Mouse (Mus musculus): ENCODE results near the gene Wnt3. TPM values are rescaled to one million over a fixed set of nuclear protein-coding genes. Genes with fewer than 3 reads are reported as not detected.
A peak's percentile ranks its signal among the peaks of the same experiment; 100 is the strongest.

Gene Wnt3
- 8.0 TPM in 2 replicates for polyA plus RNA-seq (2014; fragmentation: Nextera tagmentation; extraction: Ambion mirVana)

DNA sequence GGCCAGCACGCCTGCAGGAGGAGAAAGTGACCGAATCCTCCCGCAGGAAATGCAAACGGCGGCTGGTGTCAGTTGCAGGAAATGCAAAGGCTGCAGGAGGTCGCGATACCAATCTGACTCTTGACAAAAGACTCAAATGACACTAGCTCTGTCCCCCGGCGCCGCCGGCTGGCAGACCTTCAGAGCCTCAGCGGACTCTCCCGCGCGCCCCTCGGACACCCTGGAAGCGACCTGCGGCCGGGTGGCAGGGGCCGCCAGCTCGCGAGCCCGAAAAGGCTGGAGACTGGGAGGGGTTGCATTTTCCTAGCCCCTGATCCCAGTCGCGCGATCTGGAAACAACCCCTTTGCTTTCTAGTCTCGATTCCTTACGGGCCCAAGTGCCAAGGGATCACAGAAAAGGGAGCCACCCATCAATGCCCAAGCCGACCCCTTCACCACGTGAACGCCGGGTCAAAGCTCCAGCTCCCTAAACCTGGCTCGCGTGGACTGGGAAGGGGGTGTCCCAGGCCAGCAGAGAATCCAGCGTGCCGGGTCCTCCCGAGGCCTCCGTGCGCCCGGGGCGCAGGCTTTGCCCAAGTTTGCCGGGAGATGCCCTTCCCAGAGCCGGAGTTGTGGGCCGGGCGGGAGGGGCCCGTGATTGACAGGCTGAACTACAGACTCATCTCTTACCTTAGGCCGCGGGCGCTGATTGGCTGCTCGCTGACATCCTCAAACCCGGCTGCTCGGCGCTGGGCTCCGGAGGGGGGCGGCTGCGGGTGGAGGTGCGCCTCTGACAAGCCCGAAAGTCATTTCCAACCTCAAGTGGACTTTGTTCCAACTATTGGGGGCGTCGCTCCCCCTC is at the start of gene Wnt3:
Gene Wnt3, plus strand, starts transcription at position 764 of the 841 bp plus-strand sequence.
- DNase-seq (ENCODE audit: low spot score) = peak; percentile 65
- Histone ChIP-seq H3K4me1 (ENCODE audit: control insufficient read depth, insufficient read depth, low read length) (peaks cover 20% of the 10 kb centered on the region), H3K9ac (ENCODE audit: low read length) (peak within 1 kb of the TSS; percentile 54), H3K9me3 (ENCODE audit: control insufficient read depth, low read length) (no peaks in the 10 kb centered on the region), H3K4me2 (ENCODE audit: low read depth) (peak within 1 kb of the TSS; percentile 75), H3K27me3 (ENCODE audit: control insufficient read depth, insufficient read depth, low read length) (peaks cover 66% of the 10 kb centered on the region), H3K27ac (ENCODE audit: low read depth, low read length) (no peak within 1 kb of the TSS), H3K4me3 (ENCODE audit: low read depth, low read length) (peak within 1 kb of the TSS; percentile 32), H3K36me3 (ENCODE audit: control insufficient read depth, insufficient read depth, low read length) (no peaks in the 10 kb centered on the region)
- peak; percentile 81 for ATAC-seq (ENCODE audit: insufficient read depth, low FRiP score, low TSS enrichment)
- WGBS = under 1% methylated on average over 60 of the region's 60 CpGs

DNA sequence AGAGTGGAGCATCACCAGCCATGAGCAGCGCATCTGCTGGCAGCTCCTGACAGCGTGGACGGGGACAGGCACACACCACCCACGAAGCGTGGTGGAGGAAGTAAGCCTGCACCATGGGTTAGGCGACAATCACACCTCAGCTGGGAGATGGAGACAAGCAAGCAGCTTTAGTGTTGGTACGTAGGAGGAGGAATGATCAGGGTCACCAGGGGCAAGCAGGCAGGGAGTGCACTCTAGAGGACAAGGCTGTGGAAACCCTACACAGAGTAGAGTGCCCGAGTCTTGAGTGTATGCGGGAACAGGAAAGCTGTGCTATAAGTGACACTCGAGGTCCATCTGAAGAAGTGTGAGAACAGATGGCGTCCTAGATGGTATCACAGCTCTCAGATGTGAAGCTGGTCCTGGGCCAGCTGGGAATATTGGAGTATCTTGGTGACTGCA is 49.6 kb upstream of the Wnt3 start:
- H3K27me3 ChIP-seq (ENCODE audit: control insufficient read depth, insufficient read depth, low read length) = no peaks in the 10 kb centered on the region
- 70% methylated on average over 11 of the region's 11 CpGs for WGBS
- H3K9me3 ChIP-seq (ENCODE audit: control insufficient read depth, low read length) = no peaks in the 10 kb centered on the region
- no peak overlapping the region for H3K4me3 ChIP-seq (ENCODE audit: low read depth, low read length)
- H3K36me3 ChIP-seq (ENCODE audit: control insufficient read depth, insufficient read depth, low read length) = no peaks in the 10 kb centered on the region
- H3K27ac ChIP-seq (ENCODE audit: low read depth, low read length) = no peak overlapping the region
- no peak overlapping the region for H3K9ac ChIP-seq (ENCODE audit: low read length)
- no peak overlapping the region for H3K4me2 ChIP-seq (ENCODE audit: low read depth)
- ATAC-seq (ENCODE audit: insufficient read depth, low FRiP score, low TSS enrichment) (no peak), DNase-seq (ENCODE audit: low spot score) (no peak)
- H3K4me1 ChIP-seq (ENCODE audit: control insufficient read depth, insufficient read depth, low read length) = no peaks in the 10 kb centered on the region

DNA sequence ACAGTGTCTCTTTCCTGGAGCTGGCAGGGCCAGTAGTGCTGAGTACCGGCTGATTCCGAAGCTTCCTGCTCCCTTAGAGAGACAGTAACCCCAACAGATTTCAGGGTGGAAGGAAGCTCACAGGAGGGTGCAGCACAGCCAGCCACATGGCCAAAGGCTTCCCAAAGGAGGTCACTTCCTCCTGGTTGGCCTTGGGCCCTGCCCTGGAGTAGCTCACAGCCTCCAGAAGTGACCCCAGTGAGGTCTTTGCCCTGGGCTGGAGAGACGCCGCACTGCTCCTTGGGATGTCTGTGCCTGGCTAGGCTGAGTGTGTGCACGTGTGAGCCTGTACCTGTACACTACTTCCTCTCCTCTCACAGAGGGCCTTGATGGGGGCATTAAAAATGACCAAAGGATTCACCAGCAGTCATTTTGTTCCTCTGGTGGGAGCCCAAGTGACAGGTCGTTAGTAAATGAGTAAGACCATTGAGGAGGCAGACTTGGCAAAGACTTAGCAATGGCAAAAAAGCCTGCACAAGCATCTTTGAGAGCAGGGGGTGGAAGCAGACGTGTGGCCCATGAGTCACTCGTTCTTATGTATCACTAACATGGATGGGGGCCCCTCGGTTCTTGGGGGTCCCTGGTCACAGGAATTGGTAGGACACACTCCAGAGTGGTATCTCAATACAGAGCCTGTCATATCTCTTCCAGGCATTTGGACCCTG is 44.5 kb upstream of the Wnt3 start:
- no peak overlapping the region for H3K4me3 ChIP-seq (ENCODE audit: low read depth, low read length)
- no peaks in the 10 kb centered on the region for H3K4me1 ChIP-seq (ENCODE audit: control insufficient read depth, insufficient read depth, low read length)
- 0 out of 2 replicates have a peak, but pooled peaks cover 4% of the 10 kb centered on the region for H3K27me3 ChIP-seq (ENCODE audit: control insufficient read depth, insufficient read depth, low read length)
- ATAC-seq (ENCODE audit: insufficient read depth, low FRiP score, low TSS enrichment) (no peak), DNase-seq (ENCODE audit: low spot score) (no peak)
- H3K36me3 ChIP-seq (ENCODE audit: control insufficient read depth, insufficient read depth, low read length) = no peaks in the 10 kb centered on the region
- no peak overlapping the region for H3K4me2 ChIP-seq (ENCODE audit: low read depth)
- no peaks in the 10 kb centered on the region for H3K9me3 ChIP-seq (ENCODE audit: control insufficient read depth, low read length)
- H3K27ac ChIP-seq (ENCODE audit: low read depth, low read length) = no peak overlapping the region
- no peak overlapping the region for H3K9ac ChIP-seq (ENCODE audit: low read length)
- 74% methylated on average over 9 of the region's 9 CpGs for WGBS

DNA sequence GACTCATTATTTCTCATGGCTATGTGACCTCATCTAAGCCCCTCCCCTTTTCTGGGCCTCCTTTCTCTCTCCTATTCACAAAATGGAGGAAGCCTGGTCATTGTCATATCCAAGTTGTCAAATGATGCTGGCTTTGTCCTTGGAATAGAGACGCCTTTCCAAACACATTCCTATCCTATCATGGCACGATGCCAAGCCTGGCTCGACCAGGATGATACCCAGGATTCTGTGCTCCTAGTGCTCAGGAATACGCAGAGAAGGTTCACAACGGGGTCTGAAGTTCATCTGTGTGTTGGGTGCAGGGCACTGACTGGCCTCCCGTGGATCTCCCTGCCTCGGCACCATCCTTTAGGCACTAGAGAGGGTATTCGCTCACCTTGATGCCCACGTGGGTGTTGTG is 42.4 kb upstream of the Wnt3 start:
- H3K4me2 ChIP-seq (ENCODE audit: low read depth) = no peak overlapping the region
- 92% methylated on average over 9 of the region's 9 CpGs for WGBS
- no peak overlapping the region for H3K9ac ChIP-seq (ENCODE audit: low read length)
- H3K27me3 ChIP-seq (ENCODE audit: control insufficient read depth, insufficient read depth, low read length) = 0 out of 2 replicates have a peak, but pooled peaks cover 4% of the 10 kb centered on the region
- H3K27ac ChIP-seq (ENCODE audit: low read depth, low read length) = no peak overlapping the region
- DNase-seq (ENCODE audit: low spot score) = no peak
- no peak for ATAC-seq (ENCODE audit: insufficient read depth, low FRiP score, low TSS enrichment)
- no peaks in the 10 kb centered on the region for H3K9me3 ChIP-seq (ENCODE audit: control insufficient read depth, low read length)
- H3K4me1 ChIP-seq (ENCODE audit: control insufficient read depth, insufficient read depth, low read length) = no peaks in the 10 kb centered on the region
- no peak overlapping the region for H3K4me3 ChIP-seq (ENCODE audit: low read depth, low read length)
- H3K36me3 ChIP-seq (ENCODE audit: control insufficient read depth, insufficient read depth, low read length) = no peaks in the 10 kb centered on the region

DNA sequence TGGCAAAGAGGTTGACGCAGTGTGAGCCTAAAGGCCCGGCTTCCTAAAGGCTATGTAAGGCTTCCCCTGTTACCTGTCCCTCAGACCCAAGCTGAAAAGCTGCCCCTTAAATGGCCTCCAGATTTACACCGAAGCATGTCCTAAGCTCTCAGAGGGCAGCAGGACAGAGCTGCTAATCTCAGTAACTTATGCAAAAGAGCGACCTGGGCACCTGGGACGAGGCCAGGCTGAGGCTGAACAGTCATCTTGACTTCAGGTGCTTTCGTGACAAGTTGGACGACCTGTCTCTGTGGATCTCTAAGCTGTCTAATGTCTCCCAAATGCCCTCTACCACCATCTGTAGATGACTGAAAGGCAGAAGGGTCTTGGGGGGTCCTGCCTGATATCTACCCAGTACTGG is 41.6 kb upstream of the Wnt3 start:
- no peaks in the 10 kb centered on the region for H3K9me3 ChIP-seq (ENCODE audit: control insufficient read depth, low read length)
- no peak overlapping the region for H3K9ac ChIP-seq (ENCODE audit: low read length)
- no peak overlapping the region for H3K27ac ChIP-seq (ENCODE audit: low read depth, low read length)
- H3K36me3 ChIP-seq (ENCODE audit: control insufficient read depth, insufficient read depth, low read length) = no peaks in the 10 kb centered on the region
- no peak overlapping the region for H3K4me3 ChIP-seq (ENCODE audit: low read depth, low read length)
- WGBS = 88% methylated on average over 7 of the region's 7 CpGs
- H3K27me3 ChIP-seq (ENCODE audit: control insufficient read depth, insufficient read depth, low read length) = 0 out of 2 replicates have a peak, but pooled peaks cover 4% of the 10 kb centered on the region
- H3K4me1 ChIP-seq (ENCODE audit: control insufficient read depth, insufficient read depth, low read length) = no peaks in the 10 kb centered on the region
- ATAC-seq (ENCODE audit: insufficient read depth, low FRiP score, low TSS enrichment) (no peak), DNase-seq (ENCODE audit: low spot score) (no peak)
- no peak overlapping the region for H3K4me2 ChIP-seq (ENCODE audit: low read depth)

DNA sequence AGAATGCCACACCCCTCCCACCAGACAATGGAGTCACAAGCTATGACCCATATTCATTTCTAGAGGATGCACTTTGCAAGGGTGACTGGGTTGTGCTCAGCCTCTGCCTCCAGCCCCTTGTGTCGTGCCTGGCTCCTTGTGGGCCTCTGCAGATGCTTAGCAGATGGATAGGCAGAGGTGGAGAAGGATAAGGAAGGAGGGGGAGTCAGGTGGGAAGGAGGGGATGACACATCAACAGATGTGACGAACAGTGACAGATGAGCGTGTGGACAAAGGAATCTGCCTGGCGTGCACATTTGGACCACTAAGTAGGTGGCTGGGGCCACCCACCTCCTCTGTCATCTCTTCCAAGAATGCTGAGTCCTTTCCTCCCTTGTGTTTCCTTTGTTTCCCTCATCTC is 40.9 kb upstream of the Wnt3 start:
- no peaks in the 10 kb centered on the region for H3K9me3 ChIP-seq (ENCODE audit: control insufficient read depth, low read length)
- H3K4me3 ChIP-seq (ENCODE audit: low read depth, low read length) = no peak overlapping the region
- H3K4me1 ChIP-seq (ENCODE audit: control insufficient read depth, insufficient read depth, low read length) = no peaks in the 10 kb centered on the region
- no peak for DNase-seq (ENCODE audit: low spot score)
- H3K36me3 ChIP-seq (ENCODE audit: control insufficient read depth, insufficient read depth, low read length) = no peaks in the 10 kb centered on the region
- H3K9ac ChIP-seq (ENCODE audit: low read length) = no peak overlapping the region
- whole genome bisulfite sequencing = 71% methylated on average over 4 of the region's 4 CpGs
- no peak overlapping the region for H3K27ac ChIP-seq (ENCODE audit: low read depth, low read length)
- H3K4me2 ChIP-seq (ENCODE audit: low read depth) = no peak overlapping the region
- H3K27me3 ChIP-seq (ENCODE audit: control insufficient read depth, insufficient read depth, low read length) = 0 out of 2 replicates have a peak, but pooled peaks cover 4% of the 10 kb centered on the region
- no peak for ATAC-seq (ENCODE audit: insufficient read depth, low FRiP score, low TSS enrichment)

DNA sequence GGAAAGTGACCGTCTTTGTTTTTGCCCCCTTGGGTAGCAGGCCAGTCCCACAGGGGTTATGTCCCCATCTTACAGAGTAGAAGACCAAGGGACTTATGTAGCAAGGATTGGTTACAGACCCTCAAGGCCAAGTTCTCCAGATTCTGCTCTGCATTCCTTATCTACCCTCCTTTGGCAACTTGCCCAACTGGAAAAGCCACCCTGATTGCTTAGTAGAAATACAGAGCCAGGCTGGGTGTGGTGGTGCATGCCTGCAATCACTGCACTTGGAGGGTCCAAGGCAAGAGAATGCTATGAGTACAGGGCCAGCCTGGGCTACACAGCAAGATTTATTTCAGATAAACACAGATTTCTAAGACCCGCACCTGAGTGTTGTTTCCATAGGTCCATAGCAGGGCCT is 40.0 kb upstream of the Wnt3 start:
- DNase-seq (ENCODE audit: low spot score) (no peak), ATAC-seq (ENCODE audit: insufficient read depth, low FRiP score, low TSS enrichment) (no peak)
- H3K27ac ChIP-seq (ENCODE audit: low read depth, low read length) = no peak overlapping the region
- H3K9me3 ChIP-seq (ENCODE audit: control insufficient read depth, low read length) = no peaks in the 10 kb centered on the region
- 90% methylated on average over 2 of the region's 2 CpGs for WGBS
- H3K4me1 ChIP-seq (ENCODE audit: control insufficient read depth, insufficient read depth, low read length) = no peaks in the 10 kb centered on the region
- no peak overlapping the region for H3K9ac ChIP-seq (ENCODE audit: low read length)
- 0 out of 2 replicates have a peak, but pooled peaks cover 4% of the 10 kb centered on the region for H3K27me3 ChIP-seq (ENCODE audit: control insufficient read depth, insufficient read depth, low read length)
- no peaks in the 10 kb centered on the region for H3K36me3 ChIP-seq (ENCODE audit: control insufficient read depth, insufficient read depth, low read length)
- no peak overlapping the region for H3K4me3 ChIP-seq (ENCODE audit: low read depth, low read length)
- H3K4me2 ChIP-seq (ENCODE audit: low read depth) = no peak overlapping the region

DNA sequence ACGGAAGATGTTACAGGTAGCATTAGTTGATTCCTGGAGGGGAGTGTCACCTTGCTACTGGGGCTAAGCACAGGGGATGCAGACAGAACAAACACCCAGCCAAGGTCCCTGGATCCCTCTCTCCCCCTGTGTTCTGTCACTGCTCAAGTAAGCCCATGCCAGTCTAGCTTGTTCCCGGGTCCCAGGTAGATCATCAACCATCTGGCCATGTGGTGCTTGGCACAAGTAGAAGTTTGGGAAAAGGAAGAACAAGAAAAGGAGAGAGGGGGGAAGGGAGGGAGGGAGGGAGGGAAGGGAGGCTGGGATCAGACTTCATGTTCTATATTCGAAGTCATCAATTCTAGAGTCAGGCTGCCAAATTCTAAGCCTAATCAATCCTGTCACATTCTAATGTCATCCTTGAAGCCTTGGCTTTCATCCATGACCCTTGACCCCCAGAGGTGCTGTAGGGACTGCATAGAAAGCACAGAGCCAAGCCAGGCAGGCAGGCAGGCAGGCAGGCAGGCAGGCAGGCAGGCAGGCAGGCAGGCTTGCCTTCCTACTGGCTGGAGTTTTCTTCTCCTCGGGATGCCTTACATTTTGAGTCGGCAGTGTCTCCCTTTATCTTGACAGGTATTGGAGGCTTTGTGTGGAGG is 39.4 kb upstream of the Wnt3 start:
- no peaks in the 10 kb centered on the region for H3K9me3 ChIP-seq (ENCODE audit: control insufficient read depth, low read length)
- no peak overlapping the region for H3K27ac ChIP-seq (ENCODE audit: low read depth, low read length)
- H3K4me2 ChIP-seq (ENCODE audit: low read depth) = no peak overlapping the region
- DNase-seq (ENCODE audit: low spot score) (no peak), ATAC-seq (ENCODE audit: insufficient read depth, low FRiP score, low TSS enrichment) (no peak)
- H3K4me1 ChIP-seq (ENCODE audit: control insufficient read depth, insufficient read depth, low read length) = no peaks in the 10 kb centered on the region
- no peaks in the 10 kb centered on the region for H3K36me3 ChIP-seq (ENCODE audit: control insufficient read depth, insufficient read depth, low read length)
- WGBS = 70% methylated on average over 5 of the region's 5 CpGs
- no peak overlapping the region for H3K4me3 ChIP-seq (ENCODE audit: low read depth, low read length)
- no peak overlapping the region for H3K9ac ChIP-seq (ENCODE audit: low read length)
- H3K27me3 ChIP-seq (ENCODE audit: control insufficient read depth, insufficient read depth, low read length) = 0 out of 2 replicates have a peak, but pooled peaks cover 4% of the 10 kb centered on the region
